Mouse (Mus musculus) forebrain, embryonic 11.5 days (tissue): ENCODE results near the gene Arhgap11a. TPM values are rescaled to one million over a fixed set of nuclear protein-coding genes. Genes with fewer than 3 reads are reported as not detected.

Source experiments
- ATAC-seq: fragments of 200-750 bp; cut with Nextera tagmentation; replicated peaks from 2 replicates; pipeline ENCODE4 v1.8.0; 2017; ENCODE audit warnings: moderate TSS enrichment; ENCODE audit not compliant: low FRiP score
- DNase-seq: peaks from one replicate; pipeline ENCODE4 v3.0.0-alpha.2; 2017; ENCODE audit warnings: low spot score
- H3K27ac ChIP-seq: fragments of 300-500 bp; sonication (generic); 2 replicates; pipeline ENCODE4 v1.5.1; 2014; ENCODE audit warnings: low read depth, low read length
- H3K27me3 ChIP-seq: fragments of 300-500 bp; sonication (generic); 2 replicates; pipeline ENCODE4 v1.6.1; 2014; ENCODE audit warnings: mild to moderate bottlenecking, low read length, mixed read lengths; ENCODE audit not compliant: control insufficient read depth, insufficient read depth
- H3K36me3 ChIP-seq: fragments of 300-500 bp; sonication (generic); 2 replicates; pipeline ENCODE4 v1.6.1; 2014; ENCODE audit warnings: mild to moderate bottlenecking, low read length, moderate library complexity, mixed read lengths; ENCODE audit not compliant: control insufficient read depth, insufficient read depth
- H3K4me1 ChIP-seq: fragments of 300-500 bp; sonication (generic); replicated peaks from 2 replicates; pipeline ENCODE4 v1.6.1; 2014; ENCODE audit warnings: low read length, mixed read lengths; ENCODE audit not compliant: control insufficient read depth, insufficient read depth
- H3K4me2 ChIP-seq: fragments of 300-500 bp; sonication (generic); 2 replicates; pipeline ENCODE4 v1.6.1; 2014; ENCODE audit warnings: low read depth, mild to moderate bottlenecking, low read length, moderate library complexity, mixed read lengths; ENCODE audit not compliant: severe bottlenecking
- H3K4me3 ChIP-seq: fragments of 300-500 bp; sonication (generic); 2 replicates; pipeline ENCODE4 v1.5.1; 2014; ENCODE audit warnings: low read depth, low read length
- H3K9ac ChIP-seq: fragments of 300-500 bp; sonication (generic); 2 replicates; pipeline ENCODE4 v1.6.1; 2014; ENCODE audit warnings: low read length
- H3K9me3 ChIP-seq: fragments of 300-500 bp; sonication (generic); 2 replicates; pipeline ENCODE4 v1.6.1; 2016; ENCODE audit warnings: low read length, mixed read lengths; ENCODE audit not compliant: control insufficient read depth
- WGBS: fragments of 180-500 bp; shearing (Covaris S2); extraction: QIAGEN DNeasy Blood & Tissue Kit; methylation state at CpG from one replicate; pipeline ENCODE4 v1.1.7; 2014; 5-methylcytosine and 5-hydroxymethylcytosine counted together
- polyA plus RNA-seq: library from polyadenylated mRNA; unstranded; fragments of >200 nt; fragmentation: Nextera tagmentation; extraction: Ambion mirVana; gene quantifications from 2 replicates; pipeline ENCODE4 v1.2.1, GENCODE M21; 2014

The Arhgap11a gene
- polyA plus RNA-seq, 1 experiment from 2014 or later, result 7.3 TPM

- Histone ChIP-seq H3K9me3 (no peaks in the 10 kb centered on the region), H3K27ac (no peak overlapping the region), H3K9ac (no peak overlapping the region), H3K4me3 (no peak overlapping the region), H3K4me1 (peaks cover 3% of the 10 kb centered on the region; the same call in 1 of the 2 replicates), H3K36me3 (no peaks in the 10 kb centered on the region; the same call in 1 of the 2 replicates), H3K27me3 (no peaks in the 10 kb centered on the region), H3K4me2 (no peak overlapping the region)
- no peak for ATAC-seq
- 0% methylated on average over 2 of the region's 2 CpGs for WGBS
- DNase-seq, result no peak
Observed at GRCm38 (mm10) chr2:113823909-113824308, 24.6 kb downstream of the Arhgap11a start.

DNA sequence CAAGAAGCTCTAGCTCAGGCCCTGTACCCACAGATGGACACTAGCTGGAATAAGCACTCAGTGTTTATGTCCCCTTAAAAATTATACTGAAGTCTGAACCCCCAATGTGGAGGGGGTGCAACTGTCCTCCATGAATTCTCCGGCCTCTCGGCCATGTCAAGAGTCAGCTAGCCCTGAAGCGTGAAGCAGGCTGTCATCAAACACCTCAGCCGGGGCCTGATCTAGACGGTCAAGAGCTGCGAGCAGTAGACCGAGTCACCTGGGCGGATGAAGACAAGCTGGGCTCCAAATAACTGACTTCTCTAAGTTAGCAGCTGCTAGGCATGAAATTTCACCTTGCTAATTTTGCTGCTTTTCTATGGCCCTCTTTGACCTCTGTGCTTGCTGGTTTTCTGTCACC lies 26.1 kb downstream of the Arhgap11a start:
- no peaks in the 10 kb centered on the region for H3K9me3 ChIP-seq
- WGBS, result 92% methylated on average over 8 of the region's 8 CpGs
- ATAC-seq, result no peak

GRCm38 (mm10) chr2:113821176-113821734 lies 27.2 kb downstream of the Arhgap11a start:
- no peaks in the 10 kb centered on the region for H3K4me1 ChIP-seq
- no peak overlapping the region for H3K4me2 ChIP-seq
- no peak overlapping the region for H3K27ac ChIP-seq
- WGBS, result 86% methylated on average over 12 of the region's 12 CpGs
- DNase-seq (no peak), ATAC-seq (no peak)
- no peaks in the 10 kb centered on the region; the same call in 1 of the 2 replicates for H3K36me3 ChIP-seq
- H3K9ac ChIP-seq, result no peak overlapping the region
- H3K27me3 ChIP-seq, result no peaks in the 10 kb centered on the region
- no peak overlapping the region for H3K4me3 ChIP-seq
- no peaks in the 10 kb centered on the region for H3K9me3 ChIP-seq

More for the DNA sequence above, 26.1 kb downstream of the Arhgap11a start:
- Histone ChIP-seq H3K4me3 (no peak overlapping the region), H3K4me1 (peaks cover under 1% of the 10 kb centered on the region; the same call in 1 of the 2 replicates), H3K36me3 (no peaks in the 10 kb centered on the region; the same call in 1 of the 2 replicates), H3K4me2 (no peak overlapping the region), H3K27ac (no peak overlapping the region), H3K27me3 (no peaks in the 10 kb centered on the region), H3K9ac (no peak overlapping the region)
- DNase-seq, result no peak

DNA sequence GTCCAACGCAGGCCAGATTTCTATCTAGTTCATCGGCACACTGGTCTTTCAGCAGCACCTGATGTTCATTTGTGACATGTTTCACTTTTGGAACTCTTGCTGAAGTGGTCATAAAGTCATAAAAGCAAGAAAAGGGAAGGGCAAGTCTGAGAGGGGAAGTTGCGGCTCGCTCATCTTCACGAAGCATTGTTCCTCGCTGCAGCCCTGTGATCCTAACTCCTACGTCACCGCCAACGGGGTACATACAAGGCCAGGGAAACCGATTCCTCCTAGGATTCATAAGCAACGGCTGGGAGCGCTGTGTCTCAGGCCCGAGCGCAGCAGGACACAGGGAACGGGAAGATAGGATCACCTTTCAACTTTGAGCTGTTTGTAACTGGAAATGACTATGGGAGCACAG lies 28.3 kb downstream of the Arhgap11a start:
- DNase-seq, result no peak
- no peak overlapping the region for H3K27ac ChIP-seq
- no peak overlapping the region for H3K9ac ChIP-seq
- WGBS, result 96% methylated on average over 15 of the region's 15 CpGs
- H3K36me3 ChIP-seq, result no peaks in the 10 kb centered on the region; the same call in 1 of the 2 replicates
- H3K27me3 ChIP-seq, result no peaks in the 10 kb centered on the region
- H3K4me3 ChIP-seq, result no peak overlapping the region
- H3K4me2 ChIP-seq, result no peak overlapping the region
- no peaks in the 10 kb centered on the region for H3K9me3 ChIP-seq
- no peaks in the 10 kb centered on the region for H3K4me1 ChIP-seq
- ATAC-seq, result no peak

DNA sequence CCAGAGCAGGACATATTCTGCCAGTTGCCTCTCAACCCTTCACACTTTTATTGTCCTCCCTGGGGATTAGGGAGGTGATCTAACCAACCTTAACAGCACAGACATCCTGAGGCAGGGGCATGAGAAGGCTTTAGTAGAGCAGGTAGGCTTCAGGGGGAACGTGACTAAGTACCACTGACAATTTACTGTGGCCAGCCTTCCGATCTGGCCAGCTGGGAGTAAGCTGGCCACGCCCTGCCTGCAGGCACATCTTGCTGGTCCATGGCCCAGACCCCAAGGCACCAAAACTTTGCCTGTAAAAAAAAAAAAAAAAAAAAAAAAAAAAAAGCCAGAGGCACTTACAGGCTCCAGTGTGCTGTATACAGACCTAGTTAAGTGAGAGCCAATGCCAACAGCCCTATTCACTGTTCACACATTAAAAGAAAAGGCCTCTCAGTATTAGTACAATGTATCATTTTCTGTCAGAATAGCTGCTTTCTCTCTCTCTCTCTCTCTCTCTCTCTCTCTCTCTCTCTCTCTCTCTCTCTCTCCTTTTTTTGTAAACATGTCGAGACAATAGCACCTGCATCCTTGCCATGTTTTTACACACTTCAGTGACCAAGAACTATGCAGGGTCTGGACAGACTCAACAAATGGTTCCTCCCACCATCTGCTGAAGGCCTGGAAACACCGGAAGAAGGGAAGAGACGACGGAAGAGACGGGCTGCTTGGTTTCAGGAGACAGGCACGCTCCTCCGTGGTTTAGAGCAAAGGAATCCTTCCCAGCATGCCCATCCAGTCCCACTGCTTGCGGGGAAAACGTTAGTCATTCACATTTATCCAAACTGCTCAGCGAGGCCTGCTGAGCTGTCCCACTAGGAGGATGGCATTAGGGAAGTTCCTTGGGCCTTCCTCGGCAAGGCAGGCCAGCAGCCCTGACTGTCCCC lies 30.5 kb downstream of the Arhgap11a start:
- H3K27me3 ChIP-seq, result no peaks in the 10 kb centered on the region
- DNase-seq (no peak), ATAC-seq (0 out of 2 replicates have a peak, but pooled peaks have one; percentile 39)
- no peak overlapping the region for H3K4me2 ChIP-seq
- no peak overlapping the region for H3K4me3 ChIP-seq
- H3K4me1 ChIP-seq, result no peaks in the 10 kb centered on the region
- WGBS, result 75% methylated on average over 14 of the region's 14 CpGs
- no peak overlapping the region for H3K9ac ChIP-seq
- H3K9me3 ChIP-seq, result no peaks in the 10 kb centered on the region
- no peaks in the 10 kb centered on the region; the same call in 1 of the 2 replicates for H3K36me3 ChIP-seq
- no peak overlapping the region for H3K27ac ChIP-seq

GRCm38 (mm10) chr2:113807640-113808039 lies 40.8 kb downstream of the Arhgap11a start:
- DNase-seq (peak; percentile 77), ATAC-seq (0 out of 2 replicates have a peak, but pooled peaks have one; percentile 60)
- Histone ChIP-seq H3K4me3 (no peak overlapping the region), H3K9ac (no peak overlapping the region), H3K27me3 (no peaks in the 10 kb centered on the region), H3K9me3 (no peaks in the 10 kb centered on the region), H3K36me3 (no peaks in the 10 kb centered on the region), H3K4me1 (no peaks in the 10 kb centered on the region), H3K4me2 (no peak overlapping the region), H3K27ac (no peak overlapping the region)
- 31% methylated on average over 9 of the region's 9 CpGs for WGBS

- DNase-seq (no peak), ATAC-seq (no peak)
- Histone ChIP-seq H3K4me2 (no peak overlapping the region), H3K36me3 (no peaks in the 10 kb centered on the region), H3K27ac (no peak overlapping the region), H3K4me3 (no peak overlapping the region), H3K27me3 (no peaks in the 10 kb centered on the region), H3K9me3 (no peaks in the 10 kb centered on the region), H3K4me1 (no peaks in the 10 kb centered on the region), H3K9ac (no peak overlapping the region)
- 63% methylated on average over 10 of the region's 10 CpGs for WGBS
Observed at GRCm38 (mm10) chr2:113806851-113807577, 41.4 kb downstream of the Arhgap11a start.

GRCm38 (mm10) chr2:113805765-113806164 lies 42.7 kb downstream of the Arhgap11a start:
- no peak for DNase-seq
- Histone ChIP-seq H3K4me1 (no peaks in the 10 kb centered on the region), H3K27me3 (no peaks in the 10 kb centered on the region), H3K9me3 (no peaks in the 10 kb centered on the region), H3K27ac (no peak overlapping the region), H3K4me2 (no peak overlapping the region), H3K4me3 (no peak overlapping the region), H3K9ac (no peak overlapping the region), H3K36me3 (no peaks in the 10 kb centered on the region)
- ATAC-seq, result no peak
- 92% methylated on average over 4 of the region's 4 CpGs for WGBS
